Mouse (Mus musculus) Patski (cell line): Measurements from ENCODE around the gene Cpa4. TPM values are rescaled to one million over a fixed set of nuclear protein-coding genes. Genes with fewer than 3 reads are reported as not detected.

Source experiments
- ATAC-seq: fragments of 100-300 bp; one replicate; pipeline ENCODE4 v1.8.0; 2021
- CTCF ChIA-PET: fragments of 350-600 bp; sonication (Branson Sonifier 250); formaldehyde crosslinking; loops from one replicate; lab custom pipeline; 2022; ENCODE audit warnings: inconsistent platforms; lab: Charles Lee
- POLR2A ChIA-PET: fragments of 350-600 bp; sonication (Branson Sonifier 250); formaldehyde crosslinking; loops from one replicate; lab custom pipeline; 2022; ENCODE audit warnings: antibody characterized with exemption, inconsistent platforms; lab: Charles Lee
- DNase-seq: peaks from one replicate; pipeline ENCODE4 v3.0.0-alpha.2; 2011; ENCODE audit warnings: low read depth, low spot score
- H3K27me3 ChIP-seq: fragments of 371-371 bp; one replicate; pipeline ENCODE4 v1.5.1; 2021
- CTCF ChIP-seq: fragments of 100-300 bp; IDR thresholded peaks from one replicate; pipeline ENCODE4 v1.5.1; 2021
- in situ Hi-C: fragments of 300-500 bp; cut with MboI; formaldehyde crosslinking; loops from 3 replicates; pipeline ENCODE4 v1.11.1; 2018; ENCODE audit warnings: low pct_unique_long_range_greater_than_20kb, mixed read lengths
- polyA plus RNA-seq: library from polyadenylated mRNA; unstranded; gene quantifications from one replicate; pipeline ENCODE4 v1.2.3, GENCODE M21; 2021

The Cpa4 gene
- polyA plus RNA-seq, 1 experiment from 2014 or later = not detected

- DNase-seq = no peak
- no peaks in the 10 kb centered on the region for H3K27me3 ChIP-seq
- no peak for ATAC-seq
- CTCF ChIA-PET = interaction anchor here (1.3 kb wide), 1 partner anchor 16 kb away, joined by 3 read pairs; no protein-coding TSS in a partner anchor
- POLR2A ChIA-PET = interaction anchor here (0.7 kb wide), 1 partner anchor 8 kb away, joined by 3 read pairs; no protein-coding TSS in a partner anchor
- in situ Hi-C loops = no loop called here
- no peak for TF ChIP-seq CTCF
Observed at GRCm38 (mm10) chr6:30589819-30590218, 21.6 kb downstream of the Cpa4 start.

DNA sequence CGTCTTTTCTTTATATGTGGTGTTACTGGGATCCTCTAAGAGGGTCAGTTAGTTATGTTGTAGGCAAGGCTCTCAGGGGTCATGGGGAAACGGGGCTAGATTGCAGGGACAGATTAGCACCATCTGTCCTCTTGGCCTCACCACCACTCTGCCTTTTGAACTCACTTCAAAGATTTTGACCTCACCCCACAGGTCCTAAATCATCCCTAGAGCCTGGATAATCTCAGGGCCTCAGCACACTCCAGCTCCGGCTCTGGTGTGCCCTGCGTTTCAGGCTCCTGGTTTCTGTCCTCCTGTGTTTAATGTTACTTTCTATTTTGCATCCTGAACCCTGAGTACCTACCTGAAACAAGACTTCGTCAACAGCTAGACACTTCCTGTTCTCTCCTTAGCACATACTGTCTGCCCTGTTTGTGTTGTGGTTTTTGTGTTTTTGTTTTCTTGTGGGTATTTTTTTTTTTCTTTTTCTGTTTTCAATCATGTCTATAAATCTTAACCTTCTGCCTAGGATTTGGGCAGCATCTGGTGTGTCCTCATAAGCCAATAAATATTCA lies 23.8 kb downstream of the Cpa4 start:
- POLR2A ChIA-PET = no interaction called here
- CTCF ChIA-PET = interaction anchor here (1.5 kb wide), 1 partner anchor 18 kb away, joined by 4 read pairs; no protein-coding TSS in a partner anchor
- in situ Hi-C loops = no loop called here
- DNase-seq = no peak
- no peak for ATAC-seq
- no peaks in the 10 kb centered on the region for H3K27me3 ChIP-seq
- no peak for TF ChIP-seq CTCF

GRCm38 (mm10) chr6:30592417-30592974 lies 24.3 kb downstream of the Cpa4 start:
- ChIA-PET CTCF (interaction anchor here (1.5 kb wide), 1 partner anchor 18 kb away, joined by 4 read pairs; no protein-coding TSS in a partner anchor), POLR2A (no interaction called here)
- DNase-seq = no peak
- no peaks in the 10 kb centered on the region for H3K27me3 ChIP-seq
- in situ Hi-C loops = no loop called here
- no peak for ATAC-seq
- no peak for TF ChIP-seq CTCF

DNA sequence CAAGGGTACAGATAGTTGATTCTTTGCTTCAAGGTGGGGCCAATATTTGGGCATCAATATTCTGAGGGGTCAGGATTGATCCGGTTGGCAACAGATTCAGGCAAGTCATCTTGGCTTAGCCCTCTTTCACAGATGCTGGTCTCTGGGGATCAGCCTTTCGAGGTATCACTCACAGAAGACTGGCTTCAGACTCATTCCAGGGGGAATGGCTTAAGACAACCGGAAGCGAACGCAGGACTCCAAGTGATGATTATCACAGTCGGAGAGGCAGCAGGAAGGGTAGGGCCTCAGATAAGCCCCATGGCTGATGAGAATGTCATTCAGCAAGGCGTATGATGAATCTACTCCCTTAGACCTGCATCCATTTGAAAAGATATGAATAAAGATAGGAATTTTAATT lies 26.2 kb downstream of the Cpa4 start:
- no peak for DNase-seq
- CTCF ChIA-PET = no interaction called here
- POLR2A ChIA-PET = no interaction called here

DNA sequence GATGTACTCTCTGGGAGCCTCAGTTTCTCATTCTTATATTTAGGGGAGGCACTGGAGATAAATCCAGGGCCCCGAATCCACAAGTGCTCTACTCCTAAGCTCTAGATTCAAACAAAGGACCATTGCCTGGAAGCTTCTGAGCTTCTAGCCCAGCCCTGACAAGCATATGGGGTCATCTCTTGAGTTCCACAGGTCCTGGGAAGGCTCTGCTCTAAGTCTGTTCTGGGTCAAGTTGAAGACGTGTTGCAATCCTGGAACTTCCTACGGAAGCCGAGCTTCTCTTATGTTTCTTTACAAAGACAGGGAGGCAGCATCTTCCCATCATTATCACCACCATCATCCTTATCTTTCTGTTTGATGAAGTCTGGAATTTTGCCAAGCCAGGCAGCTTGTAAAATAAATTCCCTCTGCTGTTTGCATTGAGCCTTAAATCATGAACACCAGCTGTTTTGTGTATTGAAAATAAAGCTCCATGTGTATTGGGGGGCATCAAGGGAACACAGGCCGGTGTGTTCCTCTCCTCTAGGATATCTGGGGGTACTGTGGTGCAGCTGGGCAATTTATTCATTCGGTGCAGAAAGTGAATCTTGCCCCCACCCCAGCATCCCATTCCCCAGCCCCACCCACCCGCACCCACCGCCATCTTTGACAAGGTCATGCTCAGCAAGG lies 28.2 kb downstream of the Cpa4 start:
- in situ Hi-C loops = no loop called here
- ATAC-seq = no peak
- H3K27me3 ChIP-seq = no peaks in the 10 kb centered on the region
- POLR2A ChIA-PET = no interaction called here
- TF ChIP-seq CTCF = no peak
- CTCF ChIA-PET = interaction anchor here (0.8 kb wide), 1 partner anchor 13 kb away, joined by 3 read pairs; no protein-coding TSS in a partner anchor
- DNase-seq = no peak

More for the DNA sequence above, 26.2 kb downstream of the Cpa4 start:
- ATAC-seq = no peak
- no peak for TF ChIP-seq CTCF
- H3K27me3 ChIP-seq = no peaks in the 10 kb centered on the region
- in situ Hi-C loops = no loop called here

DNA sequence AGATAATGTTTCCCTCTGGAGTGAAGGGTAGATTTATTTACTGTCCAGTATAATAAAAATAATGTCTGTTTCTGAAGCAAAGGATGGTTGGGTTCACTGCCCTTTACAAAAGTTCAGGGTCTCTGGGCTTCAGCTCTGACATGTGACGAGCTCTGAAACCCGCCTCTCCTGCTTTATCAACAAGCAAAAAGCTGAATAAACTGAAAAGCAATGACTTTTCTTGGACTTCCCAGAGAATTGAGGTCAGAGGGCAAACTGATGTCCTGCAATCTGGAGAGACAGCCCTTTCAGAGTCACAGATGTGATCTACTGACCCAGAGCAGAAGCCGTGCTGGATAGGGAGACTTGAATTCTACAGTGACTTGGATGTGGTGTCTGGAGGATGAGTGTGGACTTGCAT lies 31.9 kb downstream of the Cpa4 start:
- peaks cover 11% of the 10 kb centered on the region for H3K27me3 ChIP-seq
- CTCF ChIA-PET = no interaction called here
- POLR2A ChIA-PET = no interaction called here
- in situ Hi-C loops = no loop called here
- no peak for ATAC-seq
- no peak for DNase-seq
- no peak for TF ChIP-seq CTCF

- TF ChIP-seq CTCF = no peak
Observed at GRCm38 (mm10) chr6:30600995-30601394, 32.8 kb downstream of the Cpa4 start.

GRCm38 (mm10) chr6:30604342-30604867 lies 36.2 kb downstream of the Cpa4 start:
- no peak for DNase-seq
- POLR2A ChIA-PET = no interaction called here
- no peak for ATAC-seq
- peaks cover 21% of the 10 kb centered on the region for H3K27me3 ChIP-seq
- no peak for TF ChIP-seq CTCF
- in situ Hi-C loops = no loop called here
- CTCF ChIA-PET = no interaction called here

More at GRCm38 (mm10) chr6:30600995-30601394, 32.8 kb downstream of the Cpa4 start:
- DNase-seq (no peak), ATAC-seq (no peak)
- ChIA-PET CTCF (no interaction called here), POLR2A (no interaction called here)
- in situ Hi-C loops = no loop called here
- H3K27me3 ChIP-seq = peaks cover 13% of the 10 kb centered on the region

DNA sequence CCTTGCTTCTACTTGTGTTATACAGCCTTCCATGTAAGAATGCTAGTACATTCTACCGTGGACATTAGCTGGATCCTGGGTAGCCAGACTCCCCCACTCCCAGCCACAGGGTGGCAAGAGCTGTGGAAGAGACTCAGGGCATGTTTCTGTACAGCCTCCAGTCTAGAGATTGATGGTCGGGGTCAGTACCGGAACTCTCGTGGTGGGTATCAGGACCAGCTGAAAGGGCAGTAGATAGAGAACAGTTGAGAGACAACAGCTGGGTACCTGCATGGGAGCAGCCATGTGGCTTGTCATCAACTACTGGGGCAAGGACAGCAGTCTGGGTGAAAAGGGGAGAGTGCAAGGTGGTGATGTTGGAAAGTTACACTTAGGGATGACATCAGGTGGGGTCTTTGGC lies 36.9 kb downstream of the Cpa4 start:
- ChIA-PET CTCF (no interaction called here), POLR2A (no interaction called here)
- in situ Hi-C loops = no loop called here
- H3K27me3 ChIP-seq = peaks cover 21% of the 10 kb centered on the region
- ATAC-seq (no peak), DNase-seq (no peak)
- TF ChIP-seq CTCF = no peak

DNA sequence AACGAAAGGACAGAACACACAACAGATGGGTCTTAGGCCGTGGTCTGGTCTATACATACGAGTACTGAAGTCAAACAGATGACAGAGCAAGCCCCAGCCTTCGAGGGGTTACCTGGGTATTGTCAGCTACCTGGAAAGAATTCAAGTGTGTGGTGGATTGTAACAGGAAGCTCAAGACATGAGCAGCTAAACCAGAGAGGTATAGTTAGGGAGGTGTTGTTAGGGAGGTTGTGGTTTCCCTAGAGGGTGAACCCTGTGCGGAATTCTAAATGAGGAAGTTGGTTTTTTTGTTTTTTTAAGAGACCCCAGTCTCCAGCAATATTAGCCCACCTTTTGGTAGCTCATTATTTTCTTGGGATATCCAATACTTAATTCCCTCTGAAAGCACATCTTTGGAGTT lies 37.5 kb downstream of the Cpa4 start:
- no peak for TF ChIP-seq CTCF
- POLR2A ChIA-PET = no interaction called here
- peaks cover 21% of the 10 kb centered on the region for H3K27me3 ChIP-seq
- DNase-seq (no peak), ATAC-seq (no peak)
- CTCF ChIA-PET = no interaction called here
- in situ Hi-C loops = no loop called here

DNA sequence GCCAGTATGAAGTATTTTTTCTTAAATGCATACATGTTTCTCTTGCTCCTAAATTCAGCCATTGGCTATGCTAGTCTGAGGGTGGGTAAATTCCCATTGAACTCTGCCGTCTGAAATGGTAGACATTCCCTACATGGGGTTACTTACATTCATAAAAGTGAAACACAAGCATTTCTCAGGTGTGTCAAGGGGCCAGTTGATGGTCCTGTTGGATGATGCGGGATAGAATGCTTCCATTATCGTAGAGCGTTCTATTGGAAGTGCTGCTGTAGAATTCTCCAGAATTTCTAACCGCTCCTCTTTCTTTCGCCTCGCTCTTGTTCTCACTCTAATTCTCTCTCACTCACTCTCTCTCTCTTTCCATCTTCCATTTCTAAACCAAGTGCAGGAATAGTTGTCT lies 42.5 kb downstream of the Cpa4 start, which contains the start of gene Cpa5:
Gene Cpa5, plus strand, starts transcription at position 301 of the 400 bp plus-strand sequence.
- DNase-seq = no peak
- POLR2A ChIA-PET = no interaction called here
- TF ChIP-seq CTCF = no peak

More for the DNA sequence above, 42.5 kb downstream of the Cpa4 start, which contains the start of gene Cpa5:
- in situ Hi-C loops = no loop called here
- CTCF ChIA-PET = interaction anchor here (1.2 kb wide), 1 partner anchor 60 kb away, joined by 3 read pairs; no protein-coding TSS in a partner anchor
- no peak for ATAC-seq
- peaks cover 8% of the 10 kb centered on the region for H3K27me3 ChIP-seq
